Mouse (Mus musculus): Measurements from ENCODE around the gene Mefv. TPM values are rescaled to one million over a fixed set of nuclear protein-coding genes. Genes with fewer than 3 reads are reported as not detected.

Mefv gene
- total RNA-seq (2012; rRNA removed) (not detected in 2 replicates), polyA plus RNA-seq (2012; ENCODE audit: insufficient read depth in 1 of 2, insufficient read length in 2 of 2, low read depth in 1 of 2, low replicate concordance in 2 of 2, missing spikeins in 1 of 2) (not detected)

GRCm38 (mm10) chr16:3717980-3718379, at the start of gene Mefv:
Gene Mefv (minus strand): TSS chr16:3718097.
- no peak within 1 kb of the TSS for H3K4me3 ChIP-seq (ENCODE audit: control insufficient read depth in 1 of 2, insufficient read depth in 1 of 2, low read depth in 2 of 2, low read length in 2 of 2)
- no peaks in the 10 kb centered on the region for H3K36me3 ChIP-seq (ENCODE audit: control insufficient read depth in 1 of 2, insufficient read depth in 2 of 2, low read length in 2 of 2)
- DNase-seq (ENCODE audit: low read depth, low spot score): no peak
- no peak within 1 kb of the TSS for H3K27ac ChIP-seq (ENCODE audit: control insufficient read depth, low read depth, low read length)
- no peaks in the 10 kb centered on the region for H3K9me3 ChIP-seq (replicated peaks; ENCODE audit: insufficient read depth, low read length)
- TF ChIP-seq MAZ (IDR thresholded peaks at IDR 0.05; ENCODE audit: low read depth, low read length) (no peak), POLR2A (IDR thresholded peaks at IDR 0.05; ENCODE audit: control insufficient read depth in 1 of 2, insufficient read depth in 1 of 2, low read depth in 1 of 2, low read length in 2 of 2, poor library complexity in 1 of 2) (no peak), ELF1 (IDR thresholded peaks at IDR 0.05; ENCODE audit: low read depth, low read length) (no peak), POLR2AphosphoS2 (IDR thresholded peaks at IDR 0.05; ENCODE audit: low read length) (no peak), CHD1 (IDR thresholded peaks at IDR 0.05; ENCODE audit: low read depth, low read length) (no peak), MAFK (IDR thresholded peaks at IDR 0.05; ENCODE audit: borderline replicate concordance, low read depth, low read length) (no peak), NELFE (IDR thresholded peaks at IDR 0.05; ENCODE audit: low read depth, low read length) (no peak), CTCF (IDR thresholded peaks at IDR 0.05 in 2 of 3, conservative IDR thresholded peaks at IDR 0.05 in 1 of 3; ENCODE audit: control insufficient read depth in 1 of 3, insufficient read depth in 1 of 3, low read depth in 2 of 3, low read length in 3 of 3, poor library complexity in 1 of 3, severe bottlenecking in 1 of 3) (no peak), MYC (IDR thresholded peaks at IDR 0.05; ENCODE audit: low read depth, low read length) (no peak), ZMIZ1 (IDR thresholded peaks at IDR 0.05; ENCODE audit: low read depth, low read length) (no peak), USF1 (IDR thresholded peaks at IDR 0.05; ENCODE audit: low read depth, low read length) (no peak), CHD2 (IDR thresholded peaks at IDR 0.05; ENCODE audit: low read length) (no peak), UBTF (IDR thresholded peaks at IDR 0.05; ENCODE audit: borderline replicate concordance, insufficient read depth, low read depth, low read length) (no peak), KAT2A (conservative IDR thresholded peaks at IDR 0.05; ENCODE audit: low read depth, low read length) (no peak), NRF1 (IDR thresholded peaks at IDR 0.05; ENCODE audit: insufficient read depth, low read depth, low read length, poor library complexity, severe bottlenecking) (no peak), ZC3H11A (IDR thresholded peaks at IDR 0.05; ENCODE audit: low read depth, low read length) (no peak), BHLHE40 (IDR thresholded peaks at IDR 0.05; ENCODE audit: borderline replicate concordance, low read depth, low read length) (no peak), TCF12 (IDR thresholded peaks at IDR 0.05; ENCODE audit: low read depth, low read length) (no peak)
- no peaks in the 10 kb centered on the region for H3K4me1 ChIP-seq (ENCODE audit: control insufficient read depth in 1 of 2, insufficient read depth in 2 of 2, low read length in 2 of 2)
- H3K9ac ChIP-seq (ENCODE audit: control insufficient read depth, low read depth, low read length, poor library complexity, severe bottlenecking): no peak within 1 kb of the TSS
- no peaks in the 10 kb centered on the region for H3K79me2 ChIP-seq (ENCODE audit: control insufficient read depth, insufficient read depth, low read length, poor library complexity)
- H3K27me3 ChIP-seq (ENCODE audit: control insufficient read depth in 1 of 2, insufficient read depth in 2 of 2, low read length in 2 of 2): peaks cover 0 to 2% of the 10 kb centered on the region in 2 experiments; a peak in 1 of 4 replicates

GRCm38 (mm10) chr16:3748976-3749375, 31.1 kb upstream of the Mefv start:
- no peaks in the 10 kb centered on the region for H3K9me3 ChIP-seq (replicated peaks; ENCODE audit: insufficient read depth, low read length)
- H3K9ac ChIP-seq (ENCODE audit: control insufficient read depth, low read depth, low read length, poor library complexity, severe bottlenecking): no peak overlapping the region
- TF ChIP-seq SMC3 (IDR thresholded peaks at IDR 0.05; ENCODE audit: low read depth, low read length) (no peak), HCFC1 (IDR thresholded peaks at IDR 0.05; ENCODE audit: low read depth, low read length) (no peak), MXI1 (IDR thresholded peaks at IDR 0.05; ENCODE audit: low read depth, low read length) (no peak), POLR2AphosphoS5 (IDR thresholded peaks at IDR 0.05; ENCODE audit: borderline replicate concordance, low read depth, low read length) (no peak), UBTF (IDR thresholded peaks at IDR 0.05; ENCODE audit: borderline replicate concordance, insufficient read depth, low read depth, low read length) (no peak), TAL1 (IDR thresholded peaks at IDR 0.05; ENCODE audit: low read length) (no peak), TBP (IDR thresholded peaks at IDR 0.05; ENCODE audit: low read depth, low read length) (no peak), POLR2AphosphoS2 (IDR thresholded peaks at IDR 0.05; ENCODE audit: low read length) (no peak)
- peaks cover 21 to 38% of the 10 kb centered on the region in 2 experiments for H3K36me3 ChIP-seq (ENCODE audit: control insufficient read depth in 1 of 2, insufficient read depth in 2 of 2, low read length in 2 of 2)
- H3K79me2 ChIP-seq (ENCODE audit: control insufficient read depth, insufficient read depth, low read length, poor library complexity): peaks cover 27% of the 10 kb centered on the region
- no peak for DNase-seq (ENCODE audit: low read depth, low spot score)
- H3K27ac ChIP-seq (ENCODE audit: control insufficient read depth, low read depth, low read length): no peak overlapping the region
- H3K4me3 ChIP-seq (ENCODE audit: control insufficient read depth in 1 of 2, insufficient read depth in 1 of 2, low read depth in 2 of 2, low read length in 2 of 2): no peak overlapping the region
- H3K4me1 ChIP-seq (ENCODE audit: control insufficient read depth in 1 of 2, insufficient read depth in 2 of 2, low read length in 2 of 2): peaks cover 0 to 12% of the 10 kb centered on the region in 2 experiments; a peak in 2 of 4 replicates
- H3K27me3 ChIP-seq (ENCODE audit: control insufficient read depth in 1 of 2, insufficient read depth in 2 of 2, low read length in 2 of 2): no peaks in the 10 kb centered on the region
